Mouse (Mus musculus) lung, adult 2 months (tissue): ENCODE results near the gene Nudt13.

Experiments
- CTCF ChIP-seq: fragments of 200-500 bp; IDR thresholded peaks from 2 replicates; pipeline ENCODE4 v1.5.1; 2011; ENCODE audit warnings: mild to moderate bottlenecking, low read length, control low read depth; ENCODE audit not compliant: insufficient read depth
- POLR2A ChIP-seq: fragments of 200-500 bp; IDR thresholded peaks from 2 replicates; pipeline ENCODE4 v1.6.1; 2011; ENCODE audit warnings: low read depth, mild to moderate bottlenecking, control low read depth, low read length, borderline replicate concordance; ENCODE audit errors: extremely low read depth

DNA sequence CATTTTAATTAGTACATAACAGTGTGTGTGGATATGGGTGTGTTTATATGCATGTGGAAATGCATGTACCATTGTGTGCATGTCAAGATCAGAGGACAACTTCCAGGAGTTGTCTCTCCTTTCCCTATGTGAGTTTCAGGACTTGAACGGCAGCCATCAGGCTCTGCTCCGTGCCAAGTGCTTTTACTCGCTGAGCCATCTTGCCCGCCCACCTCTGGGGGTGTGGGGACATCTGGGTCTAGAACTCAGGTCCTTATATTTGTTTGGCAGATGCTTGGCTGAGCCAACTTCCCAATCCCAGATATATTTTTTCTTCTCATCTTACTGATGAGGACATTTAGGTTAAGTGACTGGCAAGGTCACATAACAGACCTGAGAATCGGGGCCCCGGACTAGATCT lies 26.1 kb upstream of the Nudt13 start:
- TF ChIP-seq POLR2A (no peak), CTCF (no peak)
